8 mouse cellular contexts compared by ENCODE assay signal in genomic region chr2:102657726-102658125, GRCm38 (mm10). TPM values are rescaled to one million over a fixed set of nuclear protein-coding genes. Genes with fewer than 3 reads are reported as not detected.
DNase-seq lines count a peak whose midpoint lies in the region; ATAC-seq and TF ChIP-seq lines count a peak whose summit lies in the region.

No protein-coding gene starts in this region.

- ATAC-seq in intestine, embryonic 14.5 days (replicated peaks; ENCODE audit: low FRiP score, low TSS enrichment, low read depth) = no peak
- no peak for ATAC-seq in intestine, embryonic 16.5 days
- no peak for ATAC-seq in hindbrain, embryonic 16.5 days
- ATAC-seq in neural tube, embryonic 14.5 days (ENCODE audit: low read depth) = 0 out of 2 replicates have a peak, but pooled peaks have one; percentile 22

- H3K9me3 ChIP-seq in intestine, embryonic 14.5 days (ENCODE audit: control insufficient read depth, low read length) = no peaks in the 10 kb centered on the region
- no peaks in the 10 kb centered on the region for H3K9me3 ChIP-seq in intestine, embryonic 16.5 days (ENCODE audit: control insufficient read depth, low read length)
- H3K9me3 ChIP-seq in hindbrain, embryonic 16.5 days (ENCODE audit: control insufficient read depth, low read length) = no peaks in the 10 kb centered on the region
- no peaks in the 10 kb centered on the region for H3K9me3 ChIP-seq in neural tube, embryonic 14.5 days (ENCODE audit: control insufficient read depth, low read length)

- TF ChIP-seq CTCF in lung, adult 2 months (IDR thresholded peaks at IDR 0.05; ENCODE audit: insufficient read depth, low read length) = no peak

- peak; percentile 50 for DNase-seq in intestine, embryonic 14.5 days (ENCODE audit: low spot score)
- DNase-seq in cerebellum, postnatal 36 days = peak; percentile 36 to 39
- DNase-seq in gastrocnemius, postnatal 36 days = no peak
- DNase-seq in lung, adult 2 months = no peak
- DNase-seq in heart, adult 9 months (ENCODE audit: low spot score in 2 of 2) = no peak

- 19% methylated on average over 7 of the region's 7 CpGs for WGBS in intestine, embryonic 14.5 days
- 29% methylated on average over 7 of the region's 7 CpGs for WGBS in intestine, embryonic 16.5 days
- WGBS in hindbrain, embryonic 16.5 days = 9% methylated on average over 7 of the region's 7 CpGs
- WGBS in neural tube, embryonic 14.5 days = 5% methylated on average over 7 of the region's 7 CpGs
- 30% methylated on average over 7 of the region's 7 CpGs for whole genome bisulfite sequencing in lung, adult 2 months

- peaks cover 29% of the 10 kb centered on the region for H3K27me3 ChIP-seq in intestine, embryonic 14.5 days (replicated peaks; ENCODE audit: control insufficient read depth, insufficient read depth, low read length)
- peaks cover 20% of the 10 kb centered on the region for H3K27me3 ChIP-seq in intestine, embryonic 16.5 days (replicated peaks; ENCODE audit: control insufficient read depth, insufficient read depth, low read length)
- H3K27me3 ChIP-seq in hindbrain, embryonic 16.5 days (replicated peaks; ENCODE audit: control insufficient read depth, insufficient read depth, low read length) = no peaks in the 10 kb centered on the region
- H3K27me3 ChIP-seq in neural tube, embryonic 14.5 days (ENCODE audit: control insufficient read depth, insufficient read depth, low read length) = no peaks in the 10 kb centered on the region

- no peak for TF ChIP-seq POLR2A in lung, adult 2 months (IDR thresholded peaks at IDR 0.05; ENCODE audit: borderline replicate concordance, extremely low read depth, low read depth, low read length)

- no peaks in the 10 kb centered on the region for H3K36me3 ChIP-seq in intestine, embryonic 14.5 days (ENCODE audit: control insufficient read depth, insufficient read depth, low read length)
- H3K36me3 ChIP-seq in intestine, embryonic 16.5 days (ENCODE audit: control insufficient read depth, insufficient read depth, low read length) = no peaks in the 10 kb centered on the region
- no peaks in the 10 kb centered on the region for H3K36me3 ChIP-seq in hindbrain, embryonic 16.5 days (ENCODE audit: control insufficient read depth, insufficient read depth, low read length)
- H3K36me3 ChIP-seq in neural tube, embryonic 14.5 days (ENCODE audit: control insufficient read depth, insufficient read depth, low read length) = no peaks in the 10 kb centered on the region

- no peak overlapping the region for H3K27ac ChIP-seq in intestine, embryonic 14.5 days (ENCODE audit: low read depth)
- H3K27ac ChIP-seq in intestine, embryonic 16.5 days (ENCODE audit: low read length) = no peak overlapping the region
- peak overlapping the region; percentile 94 for H3K27ac ChIP-seq in hindbrain, embryonic 16.5 days (ENCODE audit: low read depth, low read length)
- H3K27ac ChIP-seq in neural tube, embryonic 14.5 days (ENCODE audit: low read depth, low read length) = peak overlapping the region; percentile 91

- no peak overlapping the region for H3K4me3 ChIP-seq in intestine, embryonic 14.5 days (ENCODE audit: low read depth, low read length)
- H3K4me3 ChIP-seq in intestine, embryonic 16.5 days (ENCODE audit: low read length) = no peak overlapping the region
- H3K4me3 ChIP-seq in hindbrain, embryonic 16.5 days (ENCODE audit: low read length) = peak overlapping the region; percentile 74
- H3K4me3 ChIP-seq in neural tube, embryonic 14.5 days (ENCODE audit: low read depth, low read length) = peak overlapping the region; percentile 62
- H3K4me3 ChIP-seq in lung, adult 2 months (replicated peaks; ENCODE audit: extremely low read depth, low read depth, low read length) = no peak overlapping the region

- H3K9ac ChIP-seq in intestine, embryonic 14.5 days (ENCODE audit: low read length) = no peak overlapping the region
- H3K9ac ChIP-seq in intestine, embryonic 16.5 days (ENCODE audit: low read depth, low read length) = no peak overlapping the region
- H3K9ac ChIP-seq in hindbrain, embryonic 16.5 days (ENCODE audit: low read depth, low read length) = peak overlapping the region; percentile 90
- H3K9ac ChIP-seq in neural tube, embryonic 14.5 days (replicated peaks; ENCODE audit: low read depth, low read length) = peak overlapping the region; percentile 9; the same call in 1 of the 2 replicates

- no peaks in the 10 kb centered on the region for H3K4me1 ChIP-seq in intestine, embryonic 14.5 days (replicated peaks; ENCODE audit: control insufficient read depth, insufficient read depth, low read length)
- peaks cover 6% of the 10 kb centered on the region; the same call in 1 of the 2 replicates for H3K4me1 ChIP-seq in intestine, embryonic 16.5 days (ENCODE audit: control insufficient read depth, insufficient read depth, low read length)
- peaks cover 24% of the 10 kb centered on the region for H3K4me1 ChIP-seq in hindbrain, embryonic 16.5 days (ENCODE audit: control insufficient read depth, insufficient read depth, low read depth, low read length)
- H3K4me1 ChIP-seq in neural tube, embryonic 14.5 days (ENCODE audit: control insufficient read depth, insufficient read depth, low read length) = peaks cover 23% of the 10 kb centered on the region
- H3K4me1 ChIP-seq in lung, adult 2 months (ENCODE audit: control insufficient read depth, insufficient read depth, low read length) = no peaks in the 10 kb centered on the region; the same call in 1 of the 2 replicates

- H3K4me2 ChIP-seq in intestine, embryonic 14.5 days (ENCODE audit: low read length) = peak overlapping the region; percentile 91
- no peak overlapping the region for H3K4me2 ChIP-seq in intestine, embryonic 16.5 days (ENCODE audit: low read depth, low read length)
- H3K4me2 ChIP-seq in hindbrain, embryonic 16.5 days (ENCODE audit: low read length) = peak overlapping the region; percentile 93
- peak overlapping the region; percentile 83 for H3K4me2 ChIP-seq in neural tube, embryonic 14.5 days (ENCODE audit: low read depth, low read length)

- intact Hi-C loops in gastrocnemius, postnatal 36 days (cut with DNase I) = no loop called here

RNA-seq across cellular contexts. Expression of gene Slc1a2, which starts 0.7 kb away (rescaled TPM):
- 0.34 and 0.78 TPM in 2 replicates for polyA plus RNA-seq in intestine, embryonic 14.5 days (2014; fragmentation: Nextera tagmentation; extraction: Ambion mirVana)
- 0.13 and 0.26 TPM in 2 replicates for polyA plus RNA-seq in intestine, embryonic 16.5 days (2015; fragmentation: Nextera tagmentation; extraction: Ambion mirVana)
- polyA plus RNA-seq in hindbrain, embryonic 16.5 days (2015; fragmentation: Nextera tagmentation; extraction: Ambion mirVana) = 16.2 and 18.3 TPM in 2 replicates
- 32.8 and 40.8 TPM in 2 replicates for polyA plus RNA-seq in neural tube, embryonic 14.5 days (2014; fragmentation: Nextera tagmentation; extraction: Ambion mirVana)
- under 1 TPM; 0.20 to 0.69 TPM for total RNA-seq in gastrocnemius, postnatal 36 days (2021)
- 1.4 and 1.5 TPM in 2 replicates for polyA plus RNA-seq in lung, adult 2 months (2012; rRNA removed)

Comparison
In these comparisons a context has a peak if more than half of its experiments do, and no peak if none do; other contexts are left out.
1. DNase-seq: peak in intestine, embryonic 14.5 days (single experiment) and cerebellum, postnatal 36 days (2 of 2); none in gastrocnemius, postnatal 36 days (0 of 2), lung, adult 2 months (single experiment) and heart, adult 9 months (0 of 2).
2. H3K27ac ChIP-seq: peak in hindbrain, embryonic 16.5 days (single experiment) and neural tube, embryonic 14.5 days (single experiment); none in intestine, embryonic 14.5 days (single experiment) and intestine, embryonic 16.5 days (single experiment).
3. H3K4me3 ChIP-seq: peak in hindbrain, embryonic 16.5 days (single experiment) and neural tube, embryonic 14.5 days (single experiment); none in intestine, embryonic 14.5 days (single experiment), intestine, embryonic 16.5 days (single experiment) and lung, adult 2 months (single experiment).
4. H3K9ac ChIP-seq: peak in hindbrain, embryonic 16.5 days (single experiment) and neural tube, embryonic 14.5 days (single experiment); none in intestine, embryonic 14.5 days (single experiment) and intestine, embryonic 16.5 days (single experiment).